Mouse (Mus musculus) CD4-positive naive resting alpha-beta T cell, adult 57 days (primary cell): ENCODE results near the gene Olfr150. TPM values are rescaled to one million over a fixed set of nuclear protein-coding genes. Genes with fewer than 3 reads are reported as not detected.

ENCODE experiments used
- total RNA-seq: library from RNA; stranded (reverse); gene quantifications from one replicate; pipeline ENCODE4 v1.2.4, GENCODE M21; 2023

The Olfr150 gene
- total RNA-seq = not detected

DNA sequence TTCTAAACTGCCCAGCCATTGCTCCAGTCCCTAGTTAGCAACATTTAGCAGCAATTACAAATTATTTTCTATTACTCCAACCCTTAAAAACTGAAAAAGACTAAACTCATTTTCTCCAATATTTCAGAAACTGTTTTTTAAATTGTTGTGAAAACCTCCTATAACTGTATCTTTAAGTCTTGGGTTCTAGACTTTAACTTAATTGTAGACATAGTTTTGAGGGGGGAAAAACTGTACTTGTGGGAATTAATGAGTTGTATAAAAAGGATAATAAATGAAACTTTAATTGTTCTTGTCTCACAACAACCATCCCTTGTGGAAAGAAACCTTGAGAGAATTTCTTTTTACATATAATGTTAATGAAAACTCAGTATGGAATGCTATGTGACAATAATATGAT lies at the start of gene Olfr150:
TSS of gene Olfr150 (plus strand) at position 301 of the 400 bp plus-strand sequence.

DNA sequence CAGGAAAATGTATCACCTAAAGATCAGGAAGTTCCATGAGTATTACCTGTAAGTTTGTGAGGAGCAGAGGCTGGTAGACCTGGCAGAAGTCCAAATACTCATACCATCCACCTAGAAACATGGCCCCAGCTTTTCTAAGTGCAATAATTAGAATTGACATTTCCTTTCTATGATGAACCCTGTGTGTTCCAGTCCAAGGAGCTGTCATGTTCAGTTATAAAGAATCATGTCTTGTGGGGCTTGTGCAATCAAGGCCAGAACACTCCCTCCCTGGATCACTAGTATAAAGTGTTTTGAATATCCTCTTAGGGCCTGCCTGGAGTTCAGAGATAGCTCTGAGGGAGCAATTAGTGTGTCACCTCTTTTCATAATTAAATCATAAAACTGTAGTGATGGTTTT lies 23.8 kb upstream of the Olfr150 start, which contains the start of gene Olfr149:
TSS of gene Olfr149 (minus strand) at position 101 of the 400 bp plus-strand sequence.

DNA sequence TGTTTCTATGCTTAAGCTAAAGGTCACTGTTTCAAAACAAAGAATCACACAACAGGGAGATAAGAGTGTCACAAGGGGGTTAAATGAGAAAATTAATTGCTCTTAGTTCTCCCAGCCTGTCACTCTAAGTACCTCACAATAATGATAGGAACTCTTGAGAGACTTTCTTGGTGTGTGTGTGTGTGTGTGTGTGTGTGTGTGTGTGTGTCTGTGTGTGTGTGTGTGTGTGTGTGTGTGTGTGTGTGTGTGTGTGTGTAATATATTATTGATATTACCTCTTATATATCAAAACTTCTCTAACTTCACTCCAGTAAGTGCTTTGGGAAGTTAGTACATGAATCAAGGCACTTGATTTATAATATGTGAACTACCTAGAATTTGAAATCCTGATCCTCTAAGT lies 19.7 kb upstream of the Olfr150 start, which contains the start of gene Olfr965:
TSS of gene Olfr965 (plus strand) at position 301 of the 400 bp plus-strand sequence.

DNA sequence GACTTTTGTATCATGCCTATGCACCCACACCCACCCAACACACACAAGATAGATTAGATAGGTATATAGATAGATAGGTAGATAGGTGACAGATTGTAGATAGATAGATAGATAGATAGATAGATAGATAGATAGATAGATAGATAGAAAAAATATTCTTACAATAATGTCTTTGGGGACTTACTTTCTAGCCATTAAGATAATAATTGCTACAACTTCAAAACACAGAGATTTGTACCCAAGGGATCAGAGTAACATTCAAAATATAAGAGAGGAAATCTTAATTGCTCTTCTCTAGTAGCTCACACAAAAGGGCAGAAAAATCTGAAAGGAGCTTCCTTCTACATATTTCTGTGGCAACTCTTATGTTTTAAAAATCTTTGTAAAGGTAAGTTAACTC lies 15.2 kb downstream of the Olfr150 start, which contains the start of gene Olfr967:
TSS of gene Olfr967 (plus strand) at position 301 of the 400 bp plus-strand sequence.

DNA sequence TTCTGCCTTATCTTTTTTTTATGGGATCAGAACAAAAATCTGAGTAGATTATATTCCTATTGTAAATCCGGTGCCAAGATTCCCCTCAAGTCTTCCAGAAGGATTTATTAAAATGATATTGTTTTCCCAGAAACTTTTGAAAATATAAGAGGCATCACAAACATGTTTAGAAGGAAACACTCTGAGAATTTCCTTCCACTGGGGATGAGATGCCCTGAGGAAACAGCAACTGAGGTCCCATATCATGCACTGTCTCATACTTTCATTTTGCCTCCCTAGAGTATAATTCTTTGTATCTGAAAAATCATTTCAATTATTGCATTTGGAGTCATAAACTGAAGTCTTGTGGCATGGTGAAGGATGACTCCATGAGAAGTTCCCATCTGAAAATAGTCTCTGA lies 52.4 kb downstream of the Olfr150 start, which contains the start of gene Olfr968:
TSS of gene Olfr968 (minus strand) at position 101 of the 400 bp plus-strand sequence.

Other genes with a start within 250 kb of the Olfr150 start
- gene Olfr44, start 237.0 kb upstream of the Olfr150 start, total RNA-seq = not detected
- not detected for gene Olfr957, start 215.2 kb upstream of the Olfr150 start, total RNA-seq
- gene Olfr958, start 176.9 kb upstream of the Olfr150 start, total RNA-seq = not detected
- gene Olfr959, start 155.4 kb upstream of the Olfr150 start, total RNA-seq = not detected
- 0.21 TPM for gene AW551984, start 126.6 kb upstream of the Olfr150 start, total RNA-seq
- gene Olfr148, start 120.3 kb upstream of the Olfr150 start, total RNA-seq = not detected
- gene Olfr960, start 109.6 kb upstream of the Olfr150 start, total RNA-seq = not detected
- not detected for gene Olfr961, start 85.9 kb upstream of the Olfr150 start, total RNA-seq
- gene Olfr963, start 63.8 kb upstream of the Olfr150 start, total RNA-seq = not detected
- gene Olfr149, start 23.9 kb upstream of the Olfr150 start, total RNA-seq = not detected
- gene Olfr965, start 19.6 kb upstream of the Olfr150 start, total RNA-seq = not detected
- gene Olfr967, start 15.3 kb downstream of the Olfr150 start, total RNA-seq = not detected
- not detected for gene Olfr968, start 52.3 kb downstream of the Olfr150 start, total RNA-seq
- gene Olfr969, start 60.0 kb downstream of the Olfr150 start, total RNA-seq = not detected
- gene Olfr970, start 77.9 kb downstream of the Olfr150 start, total RNA-seq = not detected
- gene Olfr971, start 105.9 kb downstream of the Olfr150 start, total RNA-seq = not detected
- gene Olfr972, start 135.4 kb downstream of the Olfr150 start, total RNA-seq = not detected
- gene Olfr229, start 176.4 kb downstream of the Olfr150 start, total RNA-seq = not detected
- gene Olfr974, start 206.5 kb downstream of the Olfr150 start, total RNA-seq = not detected
- not detected for gene Olfr975, start 221.1 kb downstream of the Olfr150 start, total RNA-seq
- gene Olfr976, start 230.2 kb downstream of the Olfr150 start, total RNA-seq = not detected